Mouse (Mus musculus): ENCODE results near the gene Tmsb15b1. TPM values are rescaled to one million over a fixed set of nuclear protein-coding genes. Genes with fewer than 3 reads are reported as not detected.
A peak's percentile ranks its signal among the peaks of the same experiment; 100 is the strongest.

The Tmsb15b1 gene
- total and polyA plus RNA-seq, 3 experiments: not detected

- TF ChIP-seq TCF12 (IDR thresholded peaks at IDR 0.05; ENCODE audit: low read depth, low read length) (no peak), MXI1 (IDR thresholded peaks at IDR 0.05; ENCODE audit: low read depth, low read length) (peak; percentile 54; the same call in 1 of the 2 replicates), MAX (IDR thresholded peaks at IDR 0.05; ENCODE audit: low read length) (0 out of 2 replicates have a peak, but pooled peaks have one; percentile 43), SIN3A (IDR thresholded peaks at IDR 0.05; ENCODE audit: low read length) (no peak), EP300 (IDR thresholded peaks at IDR 0.05; ENCODE audit: low read depth in 1 of 2, low read length in 2 of 2) (no peak), RCOR1 (IDR thresholded peaks at IDR 0.05; ENCODE audit: low read depth, low read length) (no peak), CHD1 (IDR thresholded peaks at IDR 0.05; ENCODE audit: low read depth, low read length) (no peak), POLR2AphosphoS5 (IDR thresholded peaks at IDR 0.05; ENCODE audit: borderline replicate concordance, low read depth, low read length) (no peak), ZKSCAN1 (IDR thresholded peaks at IDR 0.05; ENCODE audit: low read depth, low read length) (no peak), MYB (IDR thresholded peaks at IDR 0.05; ENCODE audit: low read depth, low read length) (no peak), E2F4 (IDR thresholded peaks at IDR 0.05; ENCODE audit: borderline replicate concordance, low read depth, low read length) (no peak), BHLHE40 (IDR thresholded peaks at IDR 0.05; ENCODE audit: borderline replicate concordance, low read depth, low read length) (no peak), MAZ (IDR thresholded peaks at IDR 0.05; ENCODE audit: low read depth, low read length) (no peak), SMC3 (IDR thresholded peaks at IDR 0.05; ENCODE audit: low read depth, low read length) (no peak), CTCF (IDR thresholded peaks at IDR 0.05 in 2 of 3, conservative IDR thresholded peaks at IDR 0.05 in 1 of 3; ENCODE audit: control insufficient read depth in 1 of 3, insufficient read depth in 1 of 3, low read depth in 2 of 3, low read length in 3 of 3, poor library complexity in 1 of 3, severe bottlenecking in 1 of 3) (no peak), KAT2A (conservative IDR thresholded peaks at IDR 0.05; ENCODE audit: low read depth, low read length) (no peak), MEF2A (IDR thresholded peaks at IDR 0.05; ENCODE audit: extremely low read depth, insufficient replicate concordance, low read depth, low read length, poor library complexity, severe bottlenecking) (no peak), ELF1 (IDR thresholded peaks at IDR 0.05; ENCODE audit: low read depth, low read length) (peak; percentile 37; the same call in 1 of the 2 replicates), USF1 (IDR thresholded peaks at IDR 0.05; ENCODE audit: low read depth, low read length) (no peak), RAD21 (IDR thresholded peaks at IDR 0.05; ENCODE audit: low read depth, low read length) (no peak), GATA1 (IDR thresholded peaks at IDR 0.05; ENCODE audit: low read depth, low read length) (no peak), ZNF384 (IDR thresholded peaks at IDR 0.05; ENCODE audit: low read depth, low read length) (no peak)
- H3K4me3 ChIP-seq (ENCODE audit: control insufficient read depth in 1 of 2, insufficient read depth in 1 of 2, low read depth in 2 of 2, low read length in 2 of 2): no peak overlapping the region
- no peaks in the 10 kb centered on the region for H3K9me3 ChIP-seq (replicated peaks; ENCODE audit: insufficient read depth, low read length)
- no peak overlapping the region for H3K27ac ChIP-seq (ENCODE audit: control insufficient read depth, low read depth, low read length)
- H3K4me1 ChIP-seq (ENCODE audit: control insufficient read depth in 1 of 2, insufficient read depth in 2 of 2, low read length in 2 of 2): peaks cover 0 to 5% of the 10 kb centered on the region in 2 experiments; a peak in 1 of 4 replicates
- no peak overlapping the region for H3K9ac ChIP-seq (ENCODE audit: control insufficient read depth, low read depth, low read length, poor library complexity, severe bottlenecking)
- H3K27me3 ChIP-seq (ENCODE audit: control insufficient read depth in 1 of 2, insufficient read depth in 2 of 2, low read length in 2 of 2): no peaks in the 10 kb centered on the region
- no peaks in the 10 kb centered on the region for H3K79me2 ChIP-seq (ENCODE audit: control insufficient read depth, insufficient read depth, low read length, poor library complexity)
- DNase-seq (ENCODE audit: low read depth, low spot score): peak; percentile 55
- no peaks in the 10 kb centered on the region for H3K36me3 ChIP-seq (ENCODE audit: control insufficient read depth in 1 of 2, insufficient read depth in 2 of 2, low read length in 2 of 2)
Observed at GRCm38 (mm10) chrX:136986039-136986438, 9.4 kb upstream of the Tmsb15b1 start.

All from MEL (cell line).